ENCODE assay signal across 22 mouse cellular contexts in the genomic region with DNA sequence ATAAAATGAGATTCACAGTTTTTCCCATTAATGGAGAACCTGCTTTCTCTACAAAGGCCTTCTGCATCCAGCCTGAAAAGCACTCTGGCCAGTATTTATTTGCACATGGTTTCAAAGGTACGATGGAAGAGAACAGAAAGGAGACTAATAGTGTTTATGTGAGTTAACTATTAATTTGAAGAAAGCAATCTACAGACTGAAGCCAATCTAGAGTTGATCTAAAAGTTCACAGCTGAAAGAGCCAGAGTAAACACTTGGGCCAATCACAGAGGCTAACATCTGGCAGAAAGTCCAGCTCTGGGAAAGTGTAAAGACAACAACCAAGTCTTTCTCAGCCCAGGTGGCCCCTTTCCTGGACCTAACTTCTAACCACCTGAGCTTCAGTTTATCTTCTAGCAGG. TPM values are rescaled to one million over a fixed set of nuclear protein-coding genes. Genes with fewer than 3 reads are reported as not detected.
DNase-seq lines count a peak whose midpoint lies in the region; ATAC-seq and TF ChIP-seq lines count a peak whose summit lies in the region.
"Had no signal": no experiment of that assay in that cellular context is flagged by ENCODE, and none has a peak within 500 bp of the region (broad histone marks: within the 10 kb centered on the region; RNA-seq: fewer than 3 reads in every experiment).

No protein-coding gene starts in this region.

- DNase-seq in lung, postnatal 0 days (ENCODE audit: low spot score): peak; percentile 13
- DNase-seq in lung, postnatal 14 days: no peak
- DNase-seq in large intestine, adult 2 months (ENCODE audit: low read depth, low spot score): peak; percentile 13
- DNase-seq in adrenal gland, postnatal 14 days: no peak
- DNase-seq in ovary, postnatal 10 days (ENCODE audit: low spot score): no peak
- no peak for DNase-seq in layer of hippocampus, postnatal 10 days (ENCODE audit: low spot score in 2 of 2)
- DNase-seq: adrenal gland, postnatal 25 days; cerebellum, adult 18-20 months; cerebellum, postnatal 36 days; heart, postnatal 10 days; retina, postnatal 1 day; thymus, postnatal 4 days had no signal

- no peaks in the 10 kb centered on the region for H3K9me3 ChIP-seq in lung, postnatal 0 days (ENCODE audit: low read length)
- H3K9me3 ChIP-seq in kidney, embryonic 15.5 days (replicated peaks): no peaks in the 10 kb centered on the region
- no peaks in the 10 kb centered on the region for H3K9me3 ChIP-seq in midbrain, embryonic 15.5 days
- H3K9me3 ChIP-seq: embryonic facial prominence, embryonic 15.5 days; limb, embryonic 10.5 days had no signal

- 31% methylated on average over 1 of the region's 1 CpGs for WGBS in lung, postnatal 0 days
- WGBS in kidney, embryonic 15.5 days: 29% methylated on average over 1 of the region's 1 CpGs
- 30% methylated on average over 1 of the region's 1 CpGs for WGBS in large intestine, adult 2 months
- 85% methylated on average over 1 of the region's 1 CpGs for WGBS in midbrain, embryonic 15.5 days

- ATAC-seq in lung, postnatal 0 days: no peak
- peak; percentile 86 for ATAC-seq in kidney, embryonic 15.5 days (replicated peaks; ENCODE audit: low FRiP score)
- no peak for ATAC-seq in midbrain, embryonic 15.5 days (replicated peaks)
- ATAC-seq: forebrain, embryonic 16.5 days had no signal

- no peak overlapping the region for H3K4me2 ChIP-seq in lung, postnatal 0 days (replicated peaks; ENCODE audit: low read depth, low read length)
- H3K4me2 ChIP-seq in kidney, embryonic 15.5 days: no peak overlapping the region
- no peak overlapping the region for H3K4me2 ChIP-seq in midbrain, embryonic 15.5 days
- H3K4me2 ChIP-seq: embryonic facial prominence, embryonic 15.5 days; heart, embryonic 11.5 days had no signal

- no peaks in the 10 kb centered on the region for H3K36me3 ChIP-seq in lung, postnatal 0 days (ENCODE audit: insufficient read depth, low read length)
- H3K36me3 ChIP-seq in kidney, embryonic 15.5 days: no peaks in the 10 kb centered on the region
- no peaks in the 10 kb centered on the region for H3K36me3 ChIP-seq in midbrain, embryonic 15.5 days (replicated peaks)
- H3K36me3 ChIP-seq: embryonic facial prominence, embryonic 15.5 days; limb, embryonic 10.5 days had no signal

- no peaks in the 10 kb centered on the region for H3K4me1 ChIP-seq in lung, postnatal 0 days (ENCODE audit: insufficient read depth, low read depth, low read length)
- peaks cover 3% of the 10 kb centered on the region; the same call in 1 of the 2 replicates for H3K4me1 ChIP-seq in kidney, embryonic 15.5 days
- H3K4me1 ChIP-seq in midbrain, embryonic 15.5 days: no peaks in the 10 kb centered on the region

- H3K27ac ChIP-seq in lung, postnatal 0 days (ENCODE audit: low read length): no peak overlapping the region
- H3K27ac ChIP-seq in kidney, embryonic 15.5 days: peak overlapping the region; percentile 6
- H3K27ac ChIP-seq in midbrain, embryonic 15.5 days: no peak overlapping the region
- H3K27ac ChIP-seq: embryonic facial prominence, embryonic 15.5 days; limb, embryonic 10.5 days; liver, embryonic 14.5 days had no signal

- H3K4me3 ChIP-seq in lung, postnatal 0 days (ENCODE audit: low read depth, low read length): no peak overlapping the region
- H3K4me3 ChIP-seq in kidney, embryonic 15.5 days (replicated peaks): no peak overlapping the region
- H3K4me3 ChIP-seq in midbrain, embryonic 15.5 days: no peak overlapping the region
- H3K4me3 ChIP-seq: embryonic facial prominence, embryonic 15.5 days; limb, embryonic 10.5 days had no signal

- TF ChIP-seq EP300 in lung, postnatal 0 days (IDR thresholded peaks at IDR 0.05): no peak

- no peaks in the 10 kb centered on the region for H3K27me3 ChIP-seq in lung, postnatal 0 days (replicated peaks; ENCODE audit: insufficient read depth, low read length)
- H3K27me3 ChIP-seq in kidney, embryonic 15.5 days: no peaks in the 10 kb centered on the region
- H3K27me3 ChIP-seq in midbrain, embryonic 15.5 days (replicated peaks): no peaks in the 10 kb centered on the region
- H3K27me3 ChIP-seq: CH12.LX; embryonic facial prominence, embryonic 15.5 days had no signal

- H3K9ac ChIP-seq in lung, postnatal 0 days (replicated peaks; ENCODE audit: low read depth): no peak overlapping the region
- no peak overlapping the region for H3K9ac ChIP-seq in kidney, embryonic 15.5 days
- no peak overlapping the region for H3K9ac ChIP-seq in midbrain, embryonic 15.5 days
- H3K9ac ChIP-seq: embryonic facial prominence, embryonic 15.5 days; liver, embryonic 14.5 days had no signal

- TF ChIP-seq CTCF in lung, postnatal 0 days (IDR thresholded peaks at IDR 0.05): no peak

RNA-seq across cellular contexts. Expression of gene Prss23, which starts 27.1 kb away (rescaled TPM):
- 78.6 and 86.6 TPM in 2 replicates for polyA plus RNA-seq in lung, postnatal 0 days (2015; fragmentation: Nextera tagmentation; extraction: Ambion mirVana)
- polyA plus RNA-seq in kidney, embryonic 15.5 days (2015; fragmentation: Nextera tagmentation; extraction: Ambion mirVana): 90.8 and 93.4 TPM in 2 replicates
- 150 and 189 TPM in 2 replicates for polyA plus RNA-seq in large intestine, adult 2 months (2012; rRNA removed)
- 20.0 and 20.5 TPM in 2 replicates for total RNA-seq in adrenal gland, postnatal 14 days (2021)
- total RNA-seq in layer of hippocampus, postnatal 10 days (2021): 10 to 100 TPM in 1 of 2 experiments, 1 to 10 TPM in 1; 7.8 to 10.5 TPM
- 12.0 and 12.6 TPM in 2 replicates for polyA plus RNA-seq in midbrain, embryonic 15.5 days (2015; fragmentation: Nextera tagmentation; extraction: Ambion mirVana)
- total RNA-seq: megakaryocyte-erythroid progenitor cell, adult 5-6 weeks; MEL had no signal

Comparison
In these comparisons a context has a peak if more than half of its experiments do, and no peak if none do; other contexts are left out.
1. DNase-seq: peak in lung, postnatal 0 days (single experiment) and large intestine, adult 2 months (single experiment); none in lung, postnatal 14 days (single experiment), adrenal gland, postnatal 14 days (single experiment), ovary, postnatal 10 days (single experiment) and layer of hippocampus, postnatal 10 days (0 of 2).